Mouse (Mus musculus): Measurements from ENCODE around the gene Igsf21.

- no peak for TF ChIP-seq POLR2A (IDR thresholded peaks at IDR 0.05; ENCODE audit: insufficient read depth, low read length)
- TF ChIP-seq CTCF (IDR thresholded peaks at IDR 0.05; ENCODE audit: low read depth, low read length): no peak
- TF ChIP-seq EP300 (IDR thresholded peaks at IDR 0.05; ENCODE audit: insufficient read depth, low read depth, low read length): no peak
Measured at GRCm38 (mm10) chr4:139993111-139993755, 253.4 kb downstream of the Igsf21 start.

Data from ES-Bruce4 (cell line).